Mouse (Mus musculus) MEL (cell line): ENCODE data around the gene Prps1l3. TPM values are rescaled to one million over a fixed set of nuclear protein-coding genes. Genes with fewer than 3 reads are reported as not detected.

ENCODE experiments used
- DNase-seq: peaks from one replicate; pipeline ENCODE4 v3.0.0; 2011; ENCODE audit warnings: low read depth, low spot score
- H3K27ac ChIP-seq: 2 replicates; pipeline ENCODE4 v1.5.1; 2012; ENCODE audit warnings: low read depth, mild to moderate bottlenecking, control low read depth, low read length, moderate library complexity; ENCODE audit not compliant: control insufficient read depth
- H3K27me3 ChIP-seq, 2 experiments: fragments of 150-350 bp in 1 of 2; sonication (generic) in 1 of 2; 2 replicates each; pipeline ENCODE4 v1.6.1; 2012; ENCODE audit warnings: low read length in 2 of 2, mild to moderate bottlenecking in 2 of 2, improper control_type of control experiment in 1 of 2, moderate library complexity in 1 of 2; ENCODE audit not compliant: insufficient read depth in 2 of 2, control insufficient read depth in 1 of 2
- H3K36me3 ChIP-seq, 2 experiments: 2 replicates each; pipeline ENCODE4 v1.6.1; 2012 to 2014; ENCODE audit warnings: low read length in 2 of 2, improper control_type of control experiment in 1 of 2, inconsistent platforms in 1 of 2, mild to moderate bottlenecking in 1 of 2; ENCODE audit not compliant: insufficient read depth in 2 of 2, control insufficient read depth in 1 of 2
- H3K4me1 ChIP-seq, 2 experiments: fragments of 150-350 bp in 1 of 2; sonication (generic) in 1 of 2; 2 replicates each; pipeline ENCODE4 v1.6.1; 2012; ENCODE audit warnings: low read length in 2 of 2, improper control_type of control experiment in 1 of 2, mild to moderate bottlenecking in 1 of 2; ENCODE audit not compliant: insufficient read depth in 2 of 2, control insufficient read depth in 1 of 2
- H3K4me3 ChIP-seq, 2 experiments: fragments of 150-350 bp in 1 of 2; sonication (generic) in 1 of 2; 2 replicates each; pipeline ENCODE4 v1.5.1; 2012; ENCODE audit warnings: low read depth in 2 of 2, low read length in 2 of 2, mild to moderate bottlenecking in 2 of 2, moderate library complexity in 2 of 2, control low read depth in 1 of 2, improper control_type of control experiment in 1 of 2; ENCODE audit not compliant: control insufficient read depth in 1 of 2, insufficient read depth in 1 of 2
- H3K79me2 ChIP-seq: 2 replicates; pipeline ENCODE4 v1.6.1; 2012; ENCODE audit warnings: mild to moderate bottlenecking, low read length, moderate library complexity; ENCODE audit not compliant: control insufficient read depth, poor library complexity, insufficient read depth
- H3K9ac ChIP-seq: 2 replicates; pipeline ENCODE4 v1.6.1; 2012; ENCODE audit warnings: low read depth, mild to moderate bottlenecking, control low read depth, low read length, moderate library complexity; ENCODE audit not compliant: control insufficient read depth, poor library complexity, severe bottlenecking
- H3K9me3 ChIP-seq: fragments of 150-350 bp; sonication (generic); replicated peaks from 2 replicates; pipeline ENCODE4 v1.6.1; 2012; ENCODE audit warnings: mild to moderate bottlenecking, low read length, improper control_type of control experiment, moderate library complexity; ENCODE audit not compliant: insufficient read depth
- BHLHE40 ChIP-seq: IDR thresholded peaks from 2 replicates; pipeline ENCODE4 v1.6.1; 2012; ENCODE audit warnings: low read depth, mild to moderate bottlenecking, inconsistent platforms, low read length, improper control_type of control experiment, borderline replicate concordance
- CHD1 ChIP-seq: IDR thresholded peaks from 2 replicates; pipeline ENCODE4 v1.6.1; 2012; ENCODE audit warnings: low read depth, mild to moderate bottlenecking, inconsistent platforms, low read length, improper control_type of control experiment
- CHD2 ChIP-seq: IDR thresholded peaks from 2 replicates; pipeline ENCODE4 v1.6.1; 2011; ENCODE audit warnings: low read length, improper control_type of control experiment
- CTCF ChIP-seq, 3 experiments: IDR thresholded peaks in 2 of 3; conservative IDR thresholded peaks in 1 of 3; 2 replicates each; pipeline ENCODE4 v1.5.1; 2011 to 2012; ENCODE audit warnings: low read length in 3 of 3, low read depth in 2 of 3, mild to moderate bottlenecking in 2 of 3, improper control_type of control experiment in 1 of 3, inconsistent platforms in 1 of 3, mixed read lengths in 1 of 3, moderate library complexity in 1 of 3; ENCODE audit not compliant: control insufficient read depth in 1 of 3, insufficient read depth in 1 of 3, poor library complexity in 1 of 3, severe bottlenecking in 1 of 3
- EP300 ChIP-seq, 2 experiments: IDR thresholded peaks; 2 replicates each; pipeline ENCODE4 v1.6.1; 2011; ENCODE audit warnings: improper control_type of control experiment in 2 of 2, low read length in 2 of 2, low read depth in 1 of 2, mild to moderate bottlenecking in 1 of 2
- GABPA ChIP-seq: IDR thresholded peaks from 2 replicates; pipeline ENCODE4 v1.6.1; 2012; ENCODE audit warnings: low read depth, mild to moderate bottlenecking, inconsistent platforms, low read length, improper control_type of control experiment, moderate library complexity
- GATA1 ChIP-seq: IDR thresholded peaks from 2 replicates; pipeline ENCODE4 v1.6.1; 2011; ENCODE audit warnings: low read depth, low read length, improper control_type of control experiment
- HCFC1 ChIP-seq: IDR thresholded peaks from 2 replicates; pipeline ENCODE4 v1.6.1; 2012; ENCODE audit warnings: low read depth, mild to moderate bottlenecking, inconsistent platforms, low read length, improper control_type of control experiment, moderate library complexity
- JUND ChIP-seq: IDR thresholded peaks from 2 replicates; pipeline ENCODE4 v1.6.1; 2011; ENCODE audit warnings: low read depth, mild to moderate bottlenecking, improper control_type of control experiment, low read length
- KAT2A ChIP-seq: conservative IDR thresholded peaks from 2 replicates; pipeline ENCODE4 v1.6.1; 2012; ENCODE audit warnings: low read depth, low read length, improper control_type of control experiment, inconsistent platforms
- MAFK ChIP-seq: IDR thresholded peaks from 2 replicates; pipeline ENCODE4 v1.6.1; 2011; ENCODE audit warnings: low read depth, mild to moderate bottlenecking, low read length, improper control_type of control experiment, borderline replicate concordance
- MAX ChIP-seq: IDR thresholded peaks from 2 replicates; pipeline ENCODE4 v1.6.1; 2011; ENCODE audit warnings: low read length, improper control_type of control experiment
- MAZ ChIP-seq: IDR thresholded peaks from 2 replicates; pipeline ENCODE4 v1.6.1; 2012; ENCODE audit warnings: low read depth, mild to moderate bottlenecking, inconsistent platforms, low read length, improper control_type of control experiment
- MEF2A ChIP-seq: IDR thresholded peaks from 2 replicates; pipeline ENCODE4 v1.6.1; 2014; ENCODE audit warnings: low read depth, mild to moderate bottlenecking, inconsistent platforms, low read length, improper control_type of control experiment; ENCODE audit not compliant: poor library complexity, insufficient replicate concordance, severe bottlenecking; ENCODE audit errors: extremely low read depth
- MXI1 ChIP-seq: IDR thresholded peaks from 2 replicates; pipeline ENCODE4 v1.6.1; 2011; ENCODE audit warnings: mild to moderate bottlenecking, low read depth, low read length, improper control_type of control experiment
- MYB ChIP-seq: IDR thresholded peaks from 2 replicates; pipeline ENCODE4 v1.6.1; 2011; ENCODE audit warnings: mild to moderate bottlenecking, low read depth, low read length, improper control_type of control experiment
- MYC ChIP-seq: IDR thresholded peaks from 2 replicates; pipeline ENCODE4 v1.6.1; 2011; ENCODE audit warnings: low read depth, mild to moderate bottlenecking, low read length, improper control_type of control experiment, moderate library complexity
- NRF1 ChIP-seq: IDR thresholded peaks from 2 replicates; pipeline ENCODE4 v1.6.1; 2014; ENCODE audit warnings: low read depth, mild to moderate bottlenecking, inconsistent platforms, low read length, improper control_type of control experiment, moderate library complexity; ENCODE audit not compliant: poor library complexity, insufficient read depth, severe bottlenecking
- POLR2A ChIP-seq, 2 experiments: IDR thresholded peaks; 2 replicates each; pipeline ENCODE4 v1.6.1; 2011 to 2012; ENCODE audit warnings: low read length in 2 of 2, mild to moderate bottlenecking in 2 of 2, control low read depth in 1 of 2, improper control_type of control experiment in 1 of 2, low read depth in 1 of 2, moderate library complexity in 1 of 2; ENCODE audit not compliant: control insufficient read depth in 1 of 2, insufficient read depth in 1 of 2, poor library complexity in 1 of 2
- POLR2AphosphoS5 ChIP-seq: IDR thresholded peaks from 2 replicates; pipeline ENCODE4 v1.6.1; 2012; ENCODE audit warnings: low read depth, borderline replicate concordance, mild to moderate bottlenecking, inconsistent platforms, low read length, moderate library complexity, mixed read lengths
- RAD21 ChIP-seq: IDR thresholded peaks from 2 replicates; pipeline ENCODE4 v1.6.1; 2011; ENCODE audit warnings: mild to moderate bottlenecking, low read depth, low read length, improper control_type of control experiment
- SIN3A ChIP-seq: IDR thresholded peaks from 2 replicates; pipeline ENCODE4 v1.6.1; 2012; ENCODE audit warnings: low read length, improper control_type of control experiment, inconsistent platforms
- SMC3 ChIP-seq: IDR thresholded peaks from 2 replicates; pipeline ENCODE4 v1.6.1; 2011; ENCODE audit warnings: low read depth, low read length, improper control_type of control experiment
- TAL1 ChIP-seq: IDR thresholded peaks from 2 replicates; pipeline ENCODE4 v1.6.1; 2012; ENCODE audit warnings: mild to moderate bottlenecking, inconsistent platforms, low read length, moderate library complexity, mixed read lengths
- TBP ChIP-seq: IDR thresholded peaks from 2 replicates; pipeline ENCODE4 v1.8.0; 2011; ENCODE audit warnings: low read depth, low read length, improper control_type of control experiment
- TCF12 ChIP-seq: IDR thresholded peaks from 2 replicates; pipeline ENCODE4 v1.6.1; 2014; ENCODE audit warnings: low read depth, mild to moderate bottlenecking, inconsistent platforms, low read length, improper control_type of control experiment, moderate library complexity
- UBTF ChIP-seq: IDR thresholded peaks from 2 replicates; pipeline ENCODE4 v1.6.1; 2012; ENCODE audit warnings: low read depth, mild to moderate bottlenecking, inconsistent platforms, low read length, improper control_type of control experiment, moderate library complexity, borderline replicate concordance; ENCODE audit not compliant: insufficient read depth
- USF1 ChIP-seq: IDR thresholded peaks from 2 replicates; pipeline ENCODE4 v1.6.1; 2014; ENCODE audit warnings: low read depth, mild to moderate bottlenecking, inconsistent platforms, low read length, improper control_type of control experiment, moderate library complexity
- USF2 ChIP-seq, 2 experiments: IDR thresholded peaks; 2 replicates each; pipeline ENCODE4 v1.6.1; 2011 to 2012; ENCODE audit warnings: improper control_type of control experiment in 2 of 2, low read length in 2 of 2, borderline replicate concordance in 1 of 2, inconsistent platforms in 1 of 2, low read depth in 1 of 2, mild to moderate bottlenecking in 1 of 2; ENCODE audit not compliant: insufficient read depth in 1 of 2
- ZKSCAN1 ChIP-seq: IDR thresholded peaks from 2 replicates; pipeline ENCODE4 v1.6.1; 2012; ENCODE audit warnings: low read depth, mild to moderate bottlenecking, inconsistent platforms, low read length, improper control_type of control experiment, moderate library complexity
- ZNF384 ChIP-seq: IDR thresholded peaks from 2 replicates; pipeline ENCODE4 v1.6.1; 2012; ENCODE audit warnings: low read depth, mild to moderate bottlenecking, inconsistent platforms, low read length, improper control_type of control experiment
- polyA plus RNA-seq, 2 experiments: library from polyadenylated mRNA; stranded (reverse) in 1 of 2; unstranded in 1 of 2; fragments of >175 nt in 1 of 2; fragments of >200 nt in 1 of 2; gene quantifications; 2 replicates each; pipeline versions ENCODE4 v1.2.1 to v1.2.4; 2012; ENCODE audit warnings: low replicate concordance in 2 of 2, low read depth in 1 of 2; ENCODE audit not compliant: insufficient read length in 2 of 2, insufficient read depth in 1 of 2, missing spikeins in 1 of 2
- total RNA-seq: library from RNA; depleted of rRNA; stranded (reverse); fragments of 300-350 nt; gene quantifications from 2 replicates; pipeline ENCODE4 v1.2.3, GENCODE M21; 2012

Prps1l3 gene
- total and polyA plus RNA-seq, 3 experiments: 52.6 to 81.2 TPM; not detected in 1

DNA sequence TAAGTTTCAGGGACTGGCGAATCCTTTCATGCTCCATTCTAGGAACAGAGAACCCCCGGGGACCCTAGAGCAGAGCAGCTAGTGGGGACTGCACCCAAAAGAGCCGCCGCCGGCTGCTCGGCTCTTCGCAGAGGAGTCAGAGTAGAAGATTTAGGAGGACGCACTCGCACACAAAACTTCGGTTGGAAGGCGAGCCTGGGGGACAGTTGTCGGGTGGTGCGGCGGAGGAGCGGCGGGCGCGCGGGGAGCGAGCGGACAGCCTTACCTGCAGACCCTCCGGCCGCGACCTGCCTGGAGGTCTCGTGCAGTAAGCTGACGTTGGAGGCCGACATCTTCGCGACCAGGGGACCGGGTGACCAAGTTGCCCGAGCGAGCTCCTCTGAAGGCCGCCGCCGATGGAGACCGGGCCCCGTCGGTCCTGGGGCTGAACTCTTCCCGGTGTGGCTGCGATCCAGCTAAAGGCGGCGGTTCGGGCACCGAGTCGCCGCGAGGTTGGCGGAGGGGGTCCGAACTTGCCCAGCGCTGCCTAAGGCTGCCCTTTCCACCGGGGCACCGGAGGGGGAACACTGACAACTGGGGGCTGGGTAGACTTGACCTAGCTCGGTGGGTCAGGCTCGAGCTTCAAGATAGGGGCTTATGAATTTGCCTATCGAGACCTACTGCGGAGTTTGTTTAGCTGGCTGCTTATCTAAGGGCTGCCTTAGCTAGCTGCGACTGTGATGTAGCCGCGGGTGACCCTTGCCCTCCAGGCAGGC is 33.4 kb upstream of the Prps1l3 start (continued):
- TF ChIP-seq MYB (0 out of 2 replicates have a peak, but pooled peaks have one; percentile 16), MXI1 (peak; percentile 29), BHLHE40 (peak; percentile 48; the same call in 1 of the 2 replicates), EP300 (IDR thresholded peaks at IDR 0.05; ENCODE audit: low read depth in 1 of 2, low read length in 2 of 2) (peak; percentile 6 to 70; a peak in 1 of 4 replicates)

DNA sequence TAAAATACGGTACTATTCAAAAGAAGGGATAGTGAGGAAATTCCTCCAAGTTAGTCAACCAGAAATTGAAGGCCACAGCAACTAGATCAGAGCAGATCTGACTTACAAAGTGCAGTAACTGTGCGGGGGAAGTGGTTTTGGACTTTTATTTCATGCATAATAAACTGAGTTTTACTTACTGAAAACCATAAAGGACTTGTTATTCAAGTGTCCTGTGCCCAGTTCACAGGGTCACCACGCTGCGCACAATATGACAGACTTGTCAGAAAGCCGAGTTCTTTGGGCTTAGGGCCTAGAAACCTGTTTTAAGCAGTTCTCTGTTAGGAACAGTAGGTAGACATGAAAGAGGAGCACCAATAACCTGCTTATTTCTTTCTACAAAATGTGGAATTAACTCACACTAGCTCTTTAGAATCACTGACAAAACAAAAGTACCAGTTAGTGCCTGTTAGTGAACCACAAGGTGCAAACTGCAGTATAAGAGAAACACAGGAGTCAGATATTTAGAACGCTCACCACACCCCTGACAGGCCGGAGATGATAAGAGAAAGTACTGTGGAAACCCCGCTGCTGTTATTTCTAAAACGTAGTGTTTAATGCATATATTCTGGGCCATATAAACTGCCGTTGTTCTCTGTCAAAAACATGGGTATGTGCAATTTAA is 32.7 kb upstream of the Prps1l3 start, which contains the start of gene Slc25a21:
Gene Slc25a21, minus strand, starts transcription at position 110 of the 664 bp plus-strand sequence.
- H3K27ac ChIP-seq: peak within 1 kb of the TSS; percentile 98
- H3K4me3 ChIP-seq: peak within 1 kb of the TSS; percentile 85 to 99
- peak; percentile 91 for DNase-seq
- TF ChIP-seq HCFC1 (peak; percentile 13; the same call in 1 of the 2 replicates), USF1 (no peak), MYC (peak; percentile 83), MEF2A (no peak), TBP (peak; percentile 87), GATA1 (peak; percentile 93), MYB (peak; percentile 92), CTCF (IDR thresholded peaks at IDR 0.05 in 2 of 3, conservative IDR thresholded peaks at IDR 0.05 in 1 of 3; ENCODE audit: control insufficient read depth in 1 of 3, insufficient read depth in 1 of 3, low read depth in 2 of 3, low read length in 3 of 3, poor library complexity in 1 of 3, severe bottlenecking in 1 of 3) (no peak), TCF12 (peak; percentile 88), TAL1 (peak; percentile 69), CHD1 (0 out of 2 replicates have a peak, but pooled peaks have one; percentile 58), POLR2AphosphoS5 (peak; percentile 72; the same call in 1 of the 2 replicates), USF2 (IDR thresholded peaks at IDR 0.05; ENCODE audit: borderline replicate concordance in 1 of 2, insufficient read depth in 1 of 2, low read depth in 1 of 2, low read length in 2 of 2) (no peak), RAD21 (no peak), UBTF (no peak), MAFK (peak; percentile 40), SIN3A (peak; percentile 83), POLR2A (IDR thresholded peaks at IDR 0.05; ENCODE audit: control insufficient read depth in 1 of 2, insufficient read depth in 1 of 2, low read depth in 1 of 2, low read length in 2 of 2, poor library complexity in 1 of 2) (no peak; a peak in 2 of 4 replicates), MAZ (no peak), ZKSCAN1 (no peak), SMC3 (no peak), EP300 (IDR thresholded peaks at IDR 0.05; ENCODE audit: low read depth in 1 of 2, low read length in 2 of 2) (peak; percentile 92 to 94), NRF1 (no peak), CHD2 (no peak), KAT2A (no peak), MXI1 (no peak; the same call in 1 of the 2 replicates), GABPA (0 out of 2 replicates have a peak, but pooled peaks have one; percentile 5), JUND (peak; percentile 34; the same call in 1 of the 2 replicates), ZNF384 (no peak), MAX (no peak)

More for the DNA sequence above, 32.7 kb upstream of the Prps1l3 start, which contains the start of gene Slc25a21:
- Histone ChIP-seq H3K36me3 (peaks cover 0 to 11% of the 10 kb centered on the region in 2 experiments; a peak in 2 of 4 replicates), H3K9me3 (no peaks in the 10 kb centered on the region), H3K79me2 (peaks cover 9% of the 10 kb centered on the region; the same call in 1 of the 2 replicates), H3K27me3 (no peaks in the 10 kb centered on the region), H3K4me1 (peaks cover 8 to 10% of the 10 kb centered on the region in 2 experiments), H3K9ac (peak within 1 kb of the TSS; percentile 96)
